Mouse (Mus musculus) embryonic facial prominence, embryonic 15.5 days (tissue): ENCODE results near the gene Mark2. TPM values are rescaled to one million over a fixed set of nuclear protein-coding genes. Genes with fewer than 3 reads are reported as not detected.
"Not testable (repeated sequence)": the region's sequence is repeated elsewhere in the genome, so short reads cannot be mapped to it uniquely, and the experiment has no call there.

ENCODE experiments used
- ATAC-seq: fragments of 200-750 bp; cut with Nextera tagmentation; 2 replicates; pipeline ENCODE4 v1.8.0; 2017; ENCODE audit warnings: low read depth, moderate TSS enrichment; ENCODE audit not compliant: insufficient number of reproducible peaks, low FRiP score, low TSS enrichment
- H3K27ac ChIP-seq: fragments of 300-500 bp; sonication (generic); replicated peaks from 2 replicates; pipeline ENCODE4 v1.5.1; 2015; ENCODE audit warnings: mild to moderate bottlenecking, inconsistent platforms
- H3K27me3 ChIP-seq: fragments of 300-500 bp; sonication (generic); 2 replicates; pipeline ENCODE4 v1.6.1; 2015; ENCODE audit warnings: inconsistent platforms
- H3K36me3 ChIP-seq: fragments of 300-500 bp; sonication (generic); 2 replicates; pipeline ENCODE4 v1.6.1; 2015; ENCODE audit warnings: mild to moderate bottlenecking, inconsistent platforms
- H3K4me1 ChIP-seq: fragments of 300-500 bp; sonication (generic); 2 replicates; pipeline ENCODE4 v1.6.1; 2015; ENCODE audit warnings: inconsistent platforms
- H3K4me2 ChIP-seq: fragments of 300-500 bp; sonication (generic); replicated peaks from 2 replicates; pipeline ENCODE4 v1.6.1; 2015; ENCODE audit warnings: mild to moderate bottlenecking, inconsistent platforms
- H3K4me3 ChIP-seq: fragments of 300-500 bp; sonication (generic); replicated peaks from 2 replicates; pipeline ENCODE4 v1.5.1; 2015; ENCODE audit warnings: mild to moderate bottlenecking, inconsistent platforms
- H3K9ac ChIP-seq: fragments of 300-500 bp; sonication (generic); 2 replicates; pipeline ENCODE4 v1.6.1; 2015; ENCODE audit warnings: inconsistent platforms
- H3K9me3 ChIP-seq: fragments of 300-500 bp; sonication (generic); replicated peaks from 2 replicates; pipeline ENCODE4 v1.6.1; 2016; ENCODE audit warnings: inconsistent platforms
- WGBS: fragments of 180-500 bp; shearing (Covaris S2); methylation state at CpG from one replicate; pipeline ENCODE4 v1.1.7; 2015; 5-methylcytosine and 5-hydroxymethylcytosine counted together
- polyA plus RNA-seq: library from polyadenylated mRNA; unstranded; fragments of >200 nt; fragmentation: Nextera tagmentation; extraction: Ambion mirVana; gene quantifications from 2 replicates; pipeline ENCODE4 v1.2.1, GENCODE M21; 2015

Mark2 gene
- 54.9 and 60.2 TPM in 2 replicates for polyA plus RNA-seq

GRCm38 (mm10) chr19:7341512-7342397, at the start of gene Mark2:
Gene Mark2 (minus strand): TSS chr19:7341860.
- WGBS = 2% methylated on average over 63 of the region's 63 CpGs
- Histone ChIP-seq H3K9ac (peak within 1 kb of the TSS; percentile 96), H3K4me2 (peak within 1 kb of the TSS; percentile 81), H3K4me3 (peak within 1 kb of the TSS; percentile 94), H3K27me3 (no peaks in the 10 kb centered on the region), H3K36me3 (no peaks in the 10 kb centered on the region), H3K4me1 (peaks cover 37% of the 10 kb centered on the region), H3K9me3 (no peaks in the 10 kb centered on the region), H3K27ac (peak within 1 kb of the TSS; percentile 90)
- ATAC-seq = peak; percentile 94

GRCm38 (mm10) chr19:7388488-7388887, 46.8 kb upstream of the Mark2 start:
- Histone ChIP-seq H3K4me3 (no peak overlapping the region), H3K4me1 (peaks cover 9% of the 10 kb centered on the region), H3K27ac (no peak overlapping the region), H3K9ac (no peak overlapping the region), H3K36me3 (0 out of 2 replicates have a peak, but pooled peaks cover 4% of the 10 kb centered on the region), H3K4me2 (no peak overlapping the region), H3K27me3 (no peaks in the 10 kb centered on the region), H3K9me3 (peaks cover 15% of the 10 kb centered on the region; the same call in 1 of the 2 replicates)
- 75% methylated on average over 6 of the region's 6 CpGs for WGBS
- no peak for ATAC-seq

GRCm38 (mm10) chr19:7386042-7386441, 44.4 kb upstream of the Mark2 start:
- no peak overlapping the region for H3K4me3 ChIP-seq
- ATAC-seq = no peak
- H3K27ac ChIP-seq = no peak overlapping the region
- H3K27me3 ChIP-seq = no peaks in the 10 kb centered on the region
- 62% methylated on average over 2 of the region's 2 CpGs for WGBS
- no peak overlapping the region for H3K4me2 ChIP-seq
- H3K9ac ChIP-seq = no peak overlapping the region
- peaks cover 13% of the 10 kb centered on the region; the same call in 1 of the 2 replicates for H3K9me3 ChIP-seq
- 0 out of 2 replicates have a peak, but pooled peaks cover 4% of the 10 kb centered on the region for H3K36me3 ChIP-seq
- peaks cover 19% of the 10 kb centered on the region for H3K4me1 ChIP-seq

GRCm38 (mm10) chr19:7382903-7383865, 41.5 kb upstream of the Mark2 start, which contains the start of gene Spindoc:
Gene Spindoc (minus strand): TSS chr19:7382994.
- WGBS = under 1% methylated on average over 52 of the region's 52 CpGs
- peak within 1 kb of the TSS; percentile 88 for H3K9ac ChIP-seq
- H3K36me3 ChIP-seq = peaks cover 9% of the 10 kb centered on the region; the same call in 1 of the 2 replicates
- ATAC-seq = peak; percentile 99
- H3K27me3 ChIP-seq = no peaks in the 10 kb centered on the region
- H3K27ac ChIP-seq = peak within 1 kb of the TSS; percentile 87
- peaks cover 19% of the 10 kb centered on the region for H3K4me1 ChIP-seq
- H3K4me3 ChIP-seq = peak within 1 kb of the TSS; percentile 95
- H3K9me3 ChIP-seq = 0 out of 2 replicates have a peak, but pooled peaks cover 6% of the 10 kb centered on the region
- H3K4me2 ChIP-seq = peak within 1 kb of the TSS; percentile 78

GRCm38 (mm10) chr19:7382248-7382902, 40.7 kb upstream of the Mark2 start:
- peak overlapping the region; percentile 88 for H3K9ac ChIP-seq
- H3K27ac ChIP-seq = peak overlapping the region; percentile 87
- H3K4me3 ChIP-seq = peak overlapping the region; percentile 95
- peaks cover 19% of the 10 kb centered on the region for H3K4me1 ChIP-seq
- under 1% methylated on average over 56 of the region's 60 CpGs for WGBS
- H3K9me3 ChIP-seq = 0 out of 2 replicates have a peak, but pooled peaks cover 6% of the 10 kb centered on the region
- peak overlapping the region; percentile 78 for H3K4me2 ChIP-seq
- H3K36me3 ChIP-seq = peaks cover 9% of the 10 kb centered on the region; the same call in 1 of the 2 replicates
- H3K27me3 ChIP-seq = no peaks in the 10 kb centered on the region
- ATAC-seq = peak; percentile 61

GRCm38 (mm10) chr19:7381906-7382247, 40.2 kb upstream of the Mark2 start:
- no peaks in the 10 kb centered on the region for H3K27me3 ChIP-seq
- no peak for ATAC-seq
- H3K4me3 ChIP-seq = peak overlapping the region; percentile 95
- 0 out of 2 replicates have a peak, but pooled peaks cover 6% of the 10 kb centered on the region for H3K9me3 ChIP-seq
- peak overlapping the region; percentile 87 for H3K27ac ChIP-seq
- H3K4me2 ChIP-seq = peak overlapping the region; percentile 78
- H3K9ac ChIP-seq = peak overlapping the region; percentile 88
- peaks cover 19% of the 10 kb centered on the region for H3K4me1 ChIP-seq
- peaks cover 9% of the 10 kb centered on the region; the same call in 1 of the 2 replicates for H3K36me3 ChIP-seq
- 1% methylated on average over 8 of the region's 8 CpGs for WGBS

GRCm38 (mm10) chr19:7377639-7378038, 36.0 kb upstream of the Mark2 start:
- WGBS = 76% methylated on average over 2 of the region's 2 CpGs
- H3K27ac ChIP-seq = no peak overlapping the region
- H3K36me3 ChIP-seq = peaks cover 37% of the 10 kb centered on the region
- no peak overlapping the region for H3K4me3 ChIP-seq
- no peaks in the 10 kb centered on the region for H3K9me3 ChIP-seq
- no peaks in the 10 kb centered on the region for H3K27me3 ChIP-seq
- peaks cover 8% of the 10 kb centered on the region for H3K4me1 ChIP-seq
- H3K9ac ChIP-seq = no peak overlapping the region
- ATAC-seq = no peak
- H3K4me2 ChIP-seq = no peak overlapping the region

- H3K27me3 ChIP-seq = no peaks in the 10 kb centered on the region
- peaks cover 66% of the 10 kb centered on the region for H3K36me3 ChIP-seq
- no peak overlapping the region for H3K27ac ChIP-seq
- H3K4me2 ChIP-seq = no peak overlapping the region
- 0 out of 2 replicates have a peak, but pooled peaks have one; percentile 24 for ATAC-seq
- no peak overlapping the region for H3K4me3 ChIP-seq
- H3K9ac ChIP-seq = no peak overlapping the region
- no peaks in the 10 kb centered on the region for H3K4me1 ChIP-seq
- WGBS = 95% methylated on average over 8 of the region's 8 CpGs
- H3K9me3 ChIP-seq = no peaks in the 10 kb centered on the region
Measured at GRCm38 (mm10) chr19:7374491-7374890, 32.8 kb upstream of the Mark2 start.

GRCm38 (mm10) chr19:7369469-7369868, 27.8 kb upstream of the Mark2 start:
- not testable (repeated sequence) for H3K4me2 ChIP-seq, H3K9ac ChIP-seq, H3K4me3 ChIP-seq, H3K27me3 ChIP-seq, H3K9me3 ChIP-seq, H3K4me1 ChIP-seq, H3K27ac ChIP-seq, ATAC-seq
- H3K36me3 ChIP-seq = peaks cover 74% of the 10 kb centered on the region
- 83% methylated on average over 4 of the region's 4 CpGs for WGBS

- Histone ChIP-seq H3K4me2 (no peak overlapping the region), H3K27me3 (no peaks in the 10 kb centered on the region), H3K4me3 (no peak overlapping the region), H3K36me3 (peaks cover 23% of the 10 kb centered on the region), H3K9ac (no peak overlapping the region), H3K9me3 (no peaks in the 10 kb centered on the region), H3K27ac (no peak overlapping the region), H3K4me1 (no peaks in the 10 kb centered on the region)
- WGBS = 54% methylated on average over 6 of the region's 6 CpGs
- ATAC-seq = no peak
Measured at GRCm38 (mm10) chr19:7353636-7354035, 12.0 kb upstream of the Mark2 start.
